Mouse (Mus musculus) G1E (cell line): ENCODE measurements at regions not wholly inside any gene's neighbourhood (a gene's known extent, or its start where the extent isn't known, plus 50 kb on each side); places are given as distances from the start of the nearest gene placed in this dataset.

Source experiments
- ATAC-seq: 2 replicates; pipeline ENCODE4 v1.8.0; 2016; ENCODE audit warnings: mild to moderate bottlenecking; ENCODE audit not compliant: insufficient number of reproducible peaks, poor library complexity, low FRiP score, severe bottlenecking; ENCODE audit errors: extremely low read depth
- DNase-seq: peaks from one replicate; pipeline ENCODE4 v3.0.0; 2012; ENCODE audit warnings: low spot score
- H3K27me3 ChIP-seq: 2 replicates; pipeline ENCODE4 v1.6.1; 2012; ENCODE audit warnings: mild to moderate bottlenecking, low read length, inconsistent platforms; ENCODE audit not compliant: insufficient read depth
- H3K36me3 ChIP-seq: replicated peaks from 2 replicates; pipeline ENCODE3; 2012; ENCODE audit warnings: mild to moderate bottlenecking, inconsistent platforms
- H3K4me1 ChIP-seq: 2 replicates; pipeline ENCODE4 v1.6.1; 2012; ENCODE audit warnings: low read depth, low read length, inconsistent platforms, mixed read lengths; ENCODE audit not compliant: insufficient read depth
- H3K4me3 ChIP-seq: 2 replicates; pipeline ENCODE4 v1.5.1; 2012; ENCODE audit warnings: low read depth, mild to moderate bottlenecking, inconsistent platforms, low read length, moderate library complexity, mixed read lengths
- H3K9me3 ChIP-seq: replicated peaks from 2 replicates; pipeline ENCODE4 v1.6.1; 2012; ENCODE audit warnings: inconsistent platforms
- CTCF ChIP-seq: IDR thresholded peaks from 2 replicates; pipeline ENCODE4 v1.5.1; 2012; ENCODE audit warnings: low read depth, low read length, inconsistent platforms, mixed read lengths
- GATA1 ChIP-seq: IDR thresholded peaks from 2 replicates; pipeline ENCODE4 v1.6.1; 2012; ENCODE audit warnings: borderline replicate concordance, low read length, inconsistent platforms, mixed read lengths
- GATA2 ChIP-seq: IDR thresholded peaks from 2 replicates; pipeline ENCODE4 v1.6.1; 2012; ENCODE audit warnings: low read depth, low read length, inconsistent platforms, borderline replicate concordance
- POLR2AphosphoS5 ChIP-seq: IDR thresholded peaks from 2 replicates; pipeline ENCODE4 v1.6.1; 2012; ENCODE audit warnings: low read depth, low read length, inconsistent platforms; ENCODE audit not compliant: insufficient replicate concordance
- TAL1 ChIP-seq: conservative IDR thresholded peaks from 2 replicates; pipeline ENCODE4 v1.6.1; 2012; ENCODE audit warnings: low read depth, low read length, inconsistent platforms, mixed read lengths

DNA sequence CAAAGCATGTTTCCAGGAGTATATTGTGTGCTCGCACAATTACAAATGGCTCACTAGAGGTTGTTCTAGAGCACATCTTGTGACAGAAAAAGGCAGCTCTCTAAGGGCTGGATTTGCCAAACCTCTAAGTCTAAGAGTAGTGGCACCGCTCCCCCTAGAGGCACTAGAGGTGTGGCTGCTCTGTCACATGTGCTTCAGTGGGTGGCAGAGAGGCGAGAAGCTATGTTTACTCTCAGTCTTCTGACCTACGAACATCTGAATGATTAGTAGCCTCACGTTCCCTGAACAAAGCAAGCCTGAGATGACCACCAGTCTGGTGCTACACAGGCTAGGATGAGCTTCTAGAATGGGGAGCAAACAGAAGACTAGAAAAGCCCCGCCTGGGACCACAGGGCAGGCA is 212.6 kb upstream of the Clint1 start:
- Histone ChIP-seq H3K36me3 (no peaks in the 10 kb centered on the region), H3K4me3 (no peak overlapping the region), H3K4me1 (no peaks in the 10 kb centered on the region), H3K27me3 (no peaks in the 10 kb centered on the region), H3K9me3 (no peaks in the 10 kb centered on the region)
- DNase-seq, result no peak
- TF ChIP-seq GATA1 (no peak), TAL1 (no peak), CTCF (no peak), POLR2AphosphoS5 (no peak), GATA2 (no peak)
- ATAC-seq, result no peak

DNA sequence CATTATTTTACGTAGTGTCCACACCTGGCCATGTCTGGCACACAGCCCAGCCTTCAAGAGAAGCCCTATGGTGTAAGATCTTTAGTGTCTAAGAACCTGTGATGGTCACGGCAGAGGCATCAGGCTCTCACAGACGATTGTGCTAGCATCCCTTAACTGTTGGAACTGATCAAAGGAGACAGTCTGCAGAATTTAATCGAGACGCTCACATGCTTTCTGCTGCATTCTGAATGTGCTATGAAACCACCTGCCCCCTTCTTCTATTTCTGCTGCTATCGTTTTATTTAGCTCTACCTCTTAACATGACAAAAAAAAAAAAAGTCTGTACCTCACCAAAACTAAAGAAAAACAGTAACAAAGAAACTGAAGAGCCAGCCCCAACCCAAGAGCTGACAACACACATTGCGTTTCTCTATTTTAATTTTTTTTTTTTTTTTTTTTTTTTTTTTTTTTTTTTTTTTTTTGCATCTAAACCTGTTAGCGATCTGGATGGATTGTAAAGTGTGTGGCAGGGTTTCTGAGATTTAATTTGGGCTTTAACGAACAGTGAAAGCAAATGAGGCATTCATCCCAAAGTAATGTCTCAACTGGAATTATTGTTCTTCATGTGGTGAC is 209.6 kb upstream of the Clint1 start:
- Histone ChIP-seq H3K9me3 (no peaks in the 10 kb centered on the region), H3K36me3 (no peaks in the 10 kb centered on the region), H3K4me1 (no peaks in the 10 kb centered on the region), H3K27me3 (no peaks in the 10 kb centered on the region), H3K4me3 (no peak overlapping the region)
- no peak for DNase-seq
- TF ChIP-seq TAL1 (no peak), CTCF (no peak), GATA1 (no peak)
- ATAC-seq, result no peak

DNA sequence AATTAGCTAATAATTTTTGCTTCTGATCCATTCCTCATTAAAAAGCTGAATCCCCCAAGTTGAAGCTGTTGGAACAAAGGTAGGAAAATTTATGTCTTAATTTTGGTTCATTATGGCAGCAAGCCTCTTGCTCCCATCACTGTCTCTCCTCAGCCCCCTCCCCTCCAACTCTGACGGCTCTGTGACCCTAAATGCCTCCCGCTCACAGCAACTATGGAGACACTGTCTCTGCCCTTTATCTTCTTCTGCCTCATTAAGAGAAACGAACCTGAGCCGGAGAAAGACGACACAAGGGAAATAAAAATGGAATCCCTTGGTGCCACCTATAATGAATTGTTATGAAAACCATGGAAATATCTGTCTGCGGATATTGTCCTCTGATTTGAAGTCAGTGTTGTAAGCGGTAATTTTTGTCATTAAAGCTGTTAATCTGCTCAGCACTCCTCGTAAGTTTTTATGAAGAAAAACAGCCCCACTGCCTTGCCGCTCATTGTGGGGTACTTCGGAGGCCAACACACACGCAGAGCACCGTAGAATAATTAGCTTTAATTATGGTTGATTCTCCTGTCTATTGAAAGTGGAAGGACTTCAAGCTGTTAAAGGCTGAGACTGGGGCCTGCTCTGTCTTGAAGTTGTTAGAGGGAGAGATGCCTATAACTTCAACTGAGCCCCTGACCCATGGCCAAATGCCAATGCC is 208.1 kb upstream of the Clint1 start:
- H3K4me1 ChIP-seq, result no peaks in the 10 kb centered on the region
- ATAC-seq (no peak), DNase-seq (no peak)
- no peak for TF ChIP-seq GATA2
- TF ChIP-seq TAL1, result no peak
- no peak for TF ChIP-seq POLR2AphosphoS5
- TF ChIP-seq CTCF, result no peak
- TF ChIP-seq GATA1, result no peak
- no peaks in the 10 kb centered on the region for H3K9me3 ChIP-seq
- no peaks in the 10 kb centered on the region for H3K36me3 ChIP-seq
- H3K27me3 ChIP-seq, result no peaks in the 10 kb centered on the region
- no peak overlapping the region for H3K4me3 ChIP-seq

DNA sequence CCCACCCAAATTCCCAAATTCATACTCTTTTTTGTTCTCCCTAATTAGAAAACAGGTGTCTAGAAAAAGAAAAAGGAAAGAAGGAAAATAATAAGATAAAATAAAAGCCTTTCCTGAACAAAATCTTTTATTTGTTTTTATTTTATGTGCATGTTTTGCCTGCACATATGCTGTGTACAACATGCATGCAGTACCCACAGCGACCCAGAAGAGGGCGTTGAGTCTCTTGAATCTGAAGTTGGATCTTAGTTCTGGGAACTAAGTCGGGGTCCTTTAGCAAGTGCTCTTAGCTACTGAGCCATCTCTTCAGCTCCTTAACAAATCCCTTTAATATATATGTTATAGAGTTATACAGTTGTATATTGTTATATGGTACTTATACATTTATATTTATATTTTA is 206.0 kb upstream of the Clint1 start:
- no peak for DNase-seq
- no peak for ATAC-seq
- Histone ChIP-seq H3K36me3 (no peaks in the 10 kb centered on the region), H3K4me3 (no peak overlapping the region), H3K27me3 (no peaks in the 10 kb centered on the region), H3K9me3 (no peaks in the 10 kb centered on the region), H3K4me1 (no peaks in the 10 kb centered on the region)
- no peak for TF ChIP-seq TAL1
- TF ChIP-seq CTCF, result 0 out of 2 replicates have a peak, but pooled peaks have one; percentile 6
- TF ChIP-seq POLR2AphosphoS5, result no peak

DNA sequence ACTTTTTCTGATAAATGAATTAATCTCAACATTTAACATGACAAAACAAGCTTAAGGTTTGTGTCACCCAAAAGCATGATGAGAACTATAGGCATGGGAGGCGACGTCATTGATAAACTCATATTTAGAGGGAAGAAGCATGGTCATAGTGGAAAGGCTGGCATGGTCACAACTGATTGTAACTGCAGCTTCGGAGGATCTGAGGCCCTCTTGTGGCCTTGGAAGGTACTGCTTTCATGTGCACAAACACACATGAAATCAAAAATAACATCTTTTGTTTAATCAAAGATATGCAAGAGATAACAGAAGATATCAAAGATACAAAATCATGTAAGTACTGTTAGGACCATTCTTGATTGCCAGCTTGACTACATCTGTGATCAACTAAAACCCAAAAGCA is 204.0 kb upstream of the Clint1 start:
- TF ChIP-seq GATA2 (no peak), CTCF (peak; percentile 49; the same call in 1 of the 2 replicates)
- Histone ChIP-seq H3K36me3 (no peaks in the 10 kb centered on the region), H3K27me3 (no peaks in the 10 kb centered on the region), H3K4me3 (no peak overlapping the region), H3K9me3 (no peaks in the 10 kb centered on the region), H3K4me1 (no peaks in the 10 kb centered on the region)
- DNase-seq, result no peak
- no peak for ATAC-seq

DNA sequence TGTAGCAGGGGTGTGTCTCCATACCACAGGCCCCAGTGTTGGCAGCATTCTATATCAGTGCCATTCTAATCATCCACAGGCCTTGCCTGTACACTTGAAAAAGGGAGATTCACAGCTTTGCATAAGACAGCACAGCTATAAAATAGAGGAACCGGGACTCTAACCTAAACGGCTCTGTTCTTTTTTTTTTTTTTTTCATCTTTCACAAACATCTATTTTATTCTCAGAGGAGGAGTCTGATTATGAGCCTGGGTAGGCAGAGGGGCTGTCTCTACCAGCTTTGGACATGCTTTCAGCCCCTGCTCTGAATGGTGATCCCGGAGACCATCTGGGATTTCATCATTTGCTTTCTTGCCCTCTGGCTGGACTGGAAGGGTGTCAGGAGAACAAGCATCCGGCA is 195.6 kb upstream of the Clint1 start:
- Histone ChIP-seq H3K27me3 (no peaks in the 10 kb centered on the region), H3K4me1 (no peaks in the 10 kb centered on the region), H3K9me3 (peaks cover 7% of the 10 kb centered on the region), H3K36me3 (no peaks in the 10 kb centered on the region), H3K4me3 (no peak overlapping the region)
- no peak for TF ChIP-seq POLR2AphosphoS5
- no peak for TF ChIP-seq CTCF
- TF ChIP-seq TAL1, result no peak
- TF ChIP-seq GATA2, result no peak
- no peak for TF ChIP-seq GATA1
- ATAC-seq, result no peak
- DNase-seq, result no peak

DNA sequence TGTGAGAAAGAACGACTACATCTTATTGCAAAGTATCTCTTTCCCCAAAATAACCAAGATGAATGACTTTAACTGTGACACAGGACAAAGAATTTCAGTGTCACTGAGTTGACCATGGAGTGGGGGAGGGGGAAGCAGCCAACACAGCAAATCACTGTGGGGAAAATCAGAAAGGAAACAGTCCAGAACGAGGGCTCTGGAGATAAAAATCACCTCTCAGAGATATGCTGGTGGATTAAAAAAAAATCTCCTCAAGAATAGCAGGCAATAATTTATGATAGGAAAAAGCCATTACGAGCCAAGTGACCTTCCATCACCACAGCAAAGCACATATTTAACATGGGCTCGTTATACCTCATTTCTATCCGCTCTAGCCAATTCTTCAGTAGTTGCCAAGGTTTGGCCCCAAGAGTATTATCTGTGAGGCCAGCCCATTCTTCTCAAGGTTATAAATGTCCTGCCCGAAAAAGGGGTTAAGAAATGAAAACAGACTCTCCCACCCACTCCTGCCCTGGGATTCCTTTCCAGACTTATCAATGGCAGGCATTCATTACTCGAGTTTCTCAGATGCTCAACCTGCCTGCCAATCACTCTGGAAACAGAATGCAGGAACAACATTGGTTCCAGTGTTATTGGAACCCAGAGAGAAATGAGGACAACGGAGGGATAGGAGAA is 181.6 kb upstream of the Clint1 start:
- Histone ChIP-seq H3K27me3 (0 out of 2 replicates have a peak, but pooled peaks cover 3% of the 10 kb centered on the region), H3K4me3 (no peak overlapping the region), H3K4me1 (no peaks in the 10 kb centered on the region), H3K36me3 (no peaks in the 10 kb centered on the region), H3K9me3 (no peaks in the 10 kb centered on the region)
- no peak for TF ChIP-seq TAL1
- no peak for TF ChIP-seq GATA2
- no peak for TF ChIP-seq POLR2AphosphoS5
- TF ChIP-seq CTCF, result no peak
- no peak for TF ChIP-seq GATA1
- ATAC-seq (no peak), DNase-seq (no peak)
